Mouse (Mus musculus) liver, embryonic 11.5 days (tissue): ENCODE data around the gene Ube2g2. TPM values are rescaled to one million over a fixed set of nuclear protein-coding genes. Genes with fewer than 3 reads are reported as not detected.

ENCODE experiments used
- ATAC-seq: fragments of 200-750 bp; cut with Nextera tagmentation; replicated peaks from 2 replicates; pipeline ENCODE4 v1.8.0; 2017; ENCODE audit warnings: moderate number of reproducible peaks, mild to moderate bottlenecking, moderate TSS enrichment, moderate library complexity; ENCODE audit not compliant: low FRiP score
- DNase-seq: peaks from one replicate; pipeline ENCODE4 v3.0.0-alpha.2; 2017; ENCODE audit warnings: low spot score
- H3K27ac ChIP-seq: fragments of 300-500 bp; sonication (generic); 2 replicates; pipeline ENCODE4 v1.5.1; 2014; ENCODE audit warnings: mild to moderate bottlenecking, low read depth, low read length, control low read depth
- H3K27me3 ChIP-seq: fragments of 300-500 bp; sonication (generic); replicated peaks from 2 replicates; pipeline ENCODE4 v1.6.1; 2014; ENCODE audit warnings: low read length, mixed read lengths; ENCODE audit not compliant: control insufficient read depth, insufficient read depth
- H3K36me3 ChIP-seq: fragments of 300-500 bp; sonication (generic); 2 replicates; pipeline ENCODE4 v1.6.1; 2014; ENCODE audit warnings: mild to moderate bottlenecking, low read length, moderate library complexity, mixed read lengths; ENCODE audit not compliant: control insufficient read depth, insufficient read depth
- H3K4me1 ChIP-seq: fragments of 300-500 bp; sonication (generic); replicated peaks from 2 replicates; pipeline ENCODE4 v1.6.1; 2014; ENCODE audit warnings: low read length, mixed read lengths; ENCODE audit not compliant: control insufficient read depth, insufficient read depth
- H3K4me2 ChIP-seq: fragments of 300-500 bp; sonication (generic); 2 replicates; pipeline ENCODE4 v1.6.1; 2014; ENCODE audit warnings: mild to moderate bottlenecking, control low read depth, moderate library complexity
- H3K4me3 ChIP-seq: fragments of 300-500 bp; sonication (generic); 2 replicates; pipeline ENCODE4 v1.5.1; 2014; ENCODE audit warnings: low read depth, low read length, control low read depth
- H3K9ac ChIP-seq: fragments of 300-500 bp; sonication (generic); 2 replicates; pipeline ENCODE4 v1.6.1; 2014; ENCODE audit warnings: low read depth, low read length, control low read depth
- H3K9me3 ChIP-seq: fragments of 300-500 bp; sonication (generic); 2 replicates; pipeline ENCODE4 v1.6.1; 2016; ENCODE audit warnings: low read length, inconsistent platforms, mixed read lengths; ENCODE audit not compliant: control insufficient read depth
- WGBS: fragments of 180-500 bp; shearing (Covaris S2); extraction: QIAGEN DNeasy Blood & Tissue Kit; methylation state at CpG from one replicate; pipeline ENCODE4 v1.1.7; 2014; 5-methylcytosine and 5-hydroxymethylcytosine counted together
- polyA plus RNA-seq: library from polyadenylated mRNA; unstranded; fragments of >200 nt; fragmentation: Nextera tagmentation; extraction: Ambion mirVana; gene quantifications from 2 replicates; pipeline ENCODE4 v1.2.1, GENCODE M21; 2014

The Ube2g2 gene
- polyA plus RNA-seq: 62.1 and 67.9 TPM in 2 replicates

- Histone ChIP-seq H3K36me3 (peaks cover 8% of the 10 kb centered on the region; the same call in 1 of the 2 replicates), H3K4me3 (peak within 1 kb of the TSS; percentile 93), H3K27ac (peak within 1 kb of the TSS; percentile 85), H3K4me2 (peak within 1 kb of the TSS; percentile 82), H3K9ac (peak within 1 kb of the TSS; percentile 98), H3K4me1 (peaks cover 28% of the 10 kb centered on the region), H3K27me3 (no peaks in the 10 kb centered on the region), H3K9me3 (no peaks in the 10 kb centered on the region)
- DNase-seq (peak; percentile 90), ATAC-seq (peak; percentile 94)
- WGBS: under 1% methylated on average over 80 of the region's 96 CpGs
Measured at GRCm38 (mm10) chr10:77622055-77622988, at the start of gene Ube2g2. Ube2g2 (plus strand) TSS chr10:77622275.

- Histone ChIP-seq H3K36me3 (no peaks in the 10 kb centered on the region), H3K27ac (no peak overlapping the region), H3K9me3 (no peaks in the 10 kb centered on the region), H3K4me3 (no peak overlapping the region), H3K27me3 (no peaks in the 10 kb centered on the region), H3K4me2 (no peak overlapping the region), H3K9ac (no peak overlapping the region), H3K4me1 (no peaks in the 10 kb centered on the region)
- 58% methylated on average over 1 of the region's 1 CpGs for WGBS
- ATAC-seq (no peak), DNase-seq (no peak)
Measured at GRCm38 (mm10) chr10:77573162-77573561, 48.9 kb upstream of the Ube2g2 start.

DNA sequence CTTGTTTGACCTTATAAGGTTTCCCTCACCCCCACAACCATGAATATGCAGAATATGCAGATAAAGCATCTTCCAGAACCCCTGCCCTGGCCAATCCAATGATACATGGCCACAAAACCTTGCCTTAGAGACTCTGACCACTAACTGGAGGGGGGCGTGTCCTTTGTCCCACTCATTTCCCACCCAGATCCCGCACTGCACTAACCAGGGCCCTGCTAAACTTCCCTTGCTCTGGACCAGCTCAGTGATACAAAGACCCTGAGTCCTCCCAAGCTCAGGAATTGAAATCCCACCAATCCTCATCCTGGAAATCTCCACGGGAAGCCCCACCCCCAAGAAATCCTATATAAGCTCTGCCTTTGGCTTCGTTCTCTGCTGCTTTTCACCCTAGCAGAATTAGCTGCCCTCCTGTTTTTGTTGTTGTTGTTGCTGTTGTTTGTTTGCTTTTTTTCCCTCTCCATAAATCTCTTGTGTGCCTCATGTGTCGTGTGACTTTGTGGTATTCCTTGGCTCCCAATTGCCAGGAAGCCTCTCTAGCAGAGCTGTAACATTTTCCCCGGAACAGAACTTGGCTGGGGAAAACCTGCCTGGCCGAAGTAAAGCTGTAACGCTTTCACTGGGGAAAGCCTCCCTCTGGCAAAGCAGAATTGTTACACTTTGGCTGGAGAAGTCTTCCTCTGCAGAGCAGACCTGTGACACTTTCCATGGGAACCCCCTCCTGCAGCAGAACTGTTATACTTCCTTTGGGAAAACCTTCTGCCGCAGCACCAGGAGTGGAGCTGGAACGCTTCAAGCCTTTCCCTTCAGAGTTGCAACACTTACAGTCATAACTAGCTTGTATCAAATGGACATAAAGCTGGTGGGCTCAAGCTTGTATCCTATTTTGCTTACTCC, 41.8 kb upstream of the Ube2g2 start:
- Histone ChIP-seq H3K4me1 (peaks cover 24% of the 10 kb centered on the region), H3K9me3 (no peaks in the 10 kb centered on the region), H3K4me2 (peak overlapping the region; percentile 72), H3K36me3 (no peaks in the 10 kb centered on the region), H3K27ac (no peak overlapping the region; the same call in 1 of the 2 replicates), H3K9ac (no peak overlapping the region), H3K4me3 (no peak overlapping the region), H3K27me3 (no peaks in the 10 kb centered on the region)
- WGBS: 55% methylated on average over 10 of the region's 10 CpGs
- ATAC-seq (no peak), DNase-seq (no peak)

GRCm38 (mm10) chr10:77581023-77581407, 41.1 kb upstream of the Ube2g2 start:
- WGBS: 7% methylated on average over 8 of the region's 8 CpGs
- Histone ChIP-seq H3K27ac (peak overlapping the region; percentile 14; the same call in 1 of the 2 replicates), H3K27me3 (no peaks in the 10 kb centered on the region), H3K9ac (peak overlapping the region; percentile 64), H3K4me2 (peak overlapping the region; percentile 72), H3K4me3 (peak overlapping the region; percentile 64), H3K9me3 (no peaks in the 10 kb centered on the region), H3K36me3 (peaks cover 2% of the 10 kb centered on the region; the same call in 1 of the 2 replicates), H3K4me1 (peaks cover 27% of the 10 kb centered on the region)
- ATAC-seq: no peak
- no peak for DNase-seq

GRCm38 (mm10) chr10:77581408-77582284, 40.4 kb upstream of the Ube2g2 start, which contains the start of gene Pttg1ip:
Pttg1ip (plus strand) TSS chr10:77581720.
- ATAC-seq: peak; percentile 93
- no peaks in the 10 kb centered on the region for H3K27me3 ChIP-seq
- H3K9me3 ChIP-seq: no peaks in the 10 kb centered on the region
- H3K4me3 ChIP-seq: peak within 1 kb of the TSS; percentile 64
- peaks cover 30% of the 10 kb centered on the region for H3K4me1 ChIP-seq
- DNase-seq: peak; percentile 92
- H3K9ac ChIP-seq: peak within 1 kb of the TSS; percentile 64
- WGBS: under 1% methylated on average over 64 of the region's 64 CpGs
- peaks cover 2% of the 10 kb centered on the region; the same call in 1 of the 2 replicates for H3K36me3 ChIP-seq
- peak within 1 kb of the TSS; percentile 85 for H3K27ac ChIP-seq
- peak within 1 kb of the TSS; percentile 72 for H3K4me2 ChIP-seq

GRCm38 (mm10) chr10:77582285-77582618, 39.8 kb upstream of the Ube2g2 start:
- ATAC-seq (no peak; the same call in 1 of the 2 replicates), DNase-seq (no peak)
- Histone ChIP-seq H3K4me3 (peak overlapping the region; percentile 64), H3K9ac (peak overlapping the region; percentile 59), H3K9me3 (no peaks in the 10 kb centered on the region), H3K4me1 (peaks cover 34% of the 10 kb centered on the region), H3K27me3 (no peaks in the 10 kb centered on the region), H3K36me3 (peaks cover 7% of the 10 kb centered on the region; the same call in 1 of the 2 replicates), H3K27ac (peak overlapping the region; percentile 85), H3K4me2 (peak overlapping the region; percentile 72)
- 8% methylated on average over 8 of the region's 8 CpGs for WGBS

GRCm38 (mm10) chr10:77583795-77584422, 38.2 kb upstream of the Ube2g2 start:
- ATAC-seq: no peak; the same call in 1 of the 2 replicates
- Histone ChIP-seq H3K36me3 (peaks cover 11% of the 10 kb centered on the region; the same call in 1 of the 2 replicates), H3K9ac (no peak overlapping the region), H3K4me1 (peaks cover 44% of the 10 kb centered on the region), H3K9me3 (no peaks in the 10 kb centered on the region), H3K27me3 (no peaks in the 10 kb centered on the region), H3K4me2 (peak overlapping the region; percentile 72), H3K4me3 (no peak overlapping the region), H3K27ac (peak overlapping the region; percentile 23; the same call in 1 of the 2 replicates)
- DNase-seq: no peak
- WGBS: 47% methylated on average over 10 of the region's 10 CpGs
